Mouse (Mus musculus): ENCODE measurements around the gene Art3.

The Art3 gene

DNA sequence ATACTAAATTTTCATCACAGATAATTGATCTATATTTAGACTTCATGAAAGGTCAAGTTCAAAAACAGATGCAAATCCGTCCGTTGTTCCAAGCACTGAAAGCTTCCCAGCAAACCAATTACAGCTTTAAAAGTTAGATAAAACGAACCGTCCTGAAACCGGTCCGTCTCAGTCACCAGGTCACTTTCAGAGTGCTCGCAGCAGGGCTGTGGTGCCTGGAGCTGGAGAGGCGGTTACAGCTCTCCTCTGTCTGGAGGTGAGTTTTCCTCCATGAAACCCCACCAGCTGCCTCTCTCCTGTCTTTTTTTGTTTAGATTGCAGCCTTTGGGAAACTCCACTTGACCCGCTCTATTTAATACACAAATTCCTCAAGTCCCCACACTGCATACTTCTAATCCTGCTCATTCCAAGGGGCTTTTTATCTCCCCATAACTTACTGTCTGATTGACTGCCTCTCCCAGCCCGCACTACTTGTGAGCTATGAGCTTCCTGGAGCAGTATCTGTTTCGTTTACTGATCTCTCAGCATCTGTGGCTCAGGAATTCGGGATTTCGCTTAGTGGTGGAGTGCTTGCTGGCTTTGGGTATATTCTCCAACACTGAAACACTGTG, 45.3 kb downstream of the Art3 start:
- DNase-seq (ENCODE audit: low read depth, low spot score): no peak

GRCm38 (mm10) chr5:92381550-92382348, 50.1 kb downstream of the Art3 start:
- peak; percentile 76 for DNase-seq (ENCODE audit: low read depth, low spot score)

DNA sequence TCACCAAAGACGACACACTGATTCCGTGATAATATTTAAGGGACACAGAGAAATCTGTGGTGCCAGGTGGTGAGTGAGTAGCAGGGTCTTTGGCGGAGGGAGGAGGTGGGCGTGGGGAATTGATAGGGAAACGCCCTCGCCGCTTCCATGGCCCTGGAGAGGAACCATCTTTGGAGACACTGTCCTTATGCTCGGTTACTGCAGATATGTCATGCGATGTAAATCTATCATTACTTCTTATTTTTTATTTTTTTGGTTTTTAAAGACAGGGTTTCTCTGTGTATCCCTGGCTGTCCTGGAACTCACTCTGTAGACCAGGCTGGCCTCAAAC, 50.7 kb downstream of the Art3 start:
- DNase-seq (ENCODE audit: low read depth, low spot score): no peak

- no peak for DNase-seq (ENCODE audit: low read depth, low spot score)
Observed at GRCm38 (mm10) chr5:92383747-92384146, 52.1 kb downstream of the Art3 start.

DNA sequence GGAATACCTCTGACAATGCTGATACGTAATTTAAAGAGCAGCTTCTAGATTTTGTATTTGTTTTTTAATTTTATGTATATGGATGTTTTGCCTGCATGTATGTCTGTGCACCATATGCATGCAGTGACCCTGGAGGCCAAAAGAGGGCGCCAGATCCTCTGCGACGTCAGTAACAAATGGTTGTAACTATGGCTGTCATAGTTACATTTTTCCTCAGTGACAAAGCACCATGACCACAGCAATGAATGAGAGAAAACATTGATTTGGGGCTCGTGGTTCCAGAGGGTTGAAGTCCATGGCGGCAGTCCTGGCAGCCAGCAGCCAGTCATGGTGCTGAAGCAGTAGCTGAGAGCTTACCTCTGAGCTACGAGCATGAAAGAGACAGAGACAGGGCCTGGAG, 53.2 kb downstream of the Art3 start:
- no peak for DNase-seq (ENCODE audit: low read depth, low spot score)

DNA sequence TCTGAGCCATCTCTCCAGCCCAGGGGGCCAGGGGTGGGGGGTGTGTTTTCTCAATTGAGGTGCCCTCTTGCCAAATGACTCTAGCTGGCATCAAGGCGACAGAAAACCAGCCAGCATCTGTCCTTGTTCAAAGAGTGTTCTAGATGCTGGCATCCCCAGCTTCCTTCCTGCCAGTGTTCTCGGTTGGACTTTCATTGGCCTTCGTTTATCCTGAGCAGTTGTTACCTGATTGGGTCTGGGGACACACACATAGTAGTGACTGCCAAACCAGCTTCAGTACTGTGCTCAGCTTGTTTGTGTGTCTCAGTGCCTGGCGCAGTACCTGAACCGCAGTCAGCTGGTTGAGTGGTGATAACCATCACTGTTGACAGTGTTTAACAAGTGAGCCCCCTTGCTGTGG, 54.5 kb downstream of the Art3 start:
- DNase-seq (ENCODE audit: low read depth, low spot score): no peak

DNA sequence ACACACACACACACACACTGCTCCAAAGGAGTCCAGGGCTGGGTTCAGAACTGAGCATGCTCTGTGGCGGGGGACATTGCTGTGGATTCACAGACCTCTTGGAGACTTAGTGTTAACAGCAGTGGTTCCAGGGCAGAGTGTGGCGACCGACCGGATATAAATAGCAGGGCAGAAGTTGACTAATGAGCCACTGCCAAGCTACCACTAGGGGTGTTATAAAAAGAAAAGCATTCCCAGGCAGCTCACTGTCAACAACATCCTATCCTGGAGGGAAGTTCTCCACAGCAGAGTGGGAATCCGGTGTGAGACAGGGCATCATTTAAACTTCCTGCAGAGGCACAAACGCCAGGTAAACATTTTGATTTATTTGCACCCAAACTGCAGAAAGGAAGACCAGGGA, 55.0 kb downstream of the Art3 start:
- DNase-seq (ENCODE audit: low read depth, low spot score): no peak

DNA sequence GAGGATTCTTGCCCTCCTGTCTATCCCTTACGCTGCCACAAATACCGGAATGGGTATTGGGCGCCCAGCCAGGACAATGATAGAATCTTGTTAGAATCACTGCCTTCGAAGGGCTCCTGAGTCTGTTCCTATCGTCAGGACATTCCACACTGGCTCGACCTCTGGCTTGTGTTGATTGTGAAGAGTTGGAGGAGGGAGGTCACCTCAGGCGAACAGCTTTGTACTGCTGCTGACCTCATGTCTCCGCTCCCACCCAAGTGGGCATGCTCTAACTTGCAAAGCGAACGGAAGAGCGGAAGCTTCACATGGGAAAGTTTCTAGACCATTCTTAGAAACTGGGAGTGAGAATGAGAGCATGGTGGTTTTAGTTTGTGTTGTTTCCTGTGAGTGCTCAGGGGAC, 55.8 kb downstream of the Art3 start:
- DNase-seq (ENCODE audit: low read depth, low spot score): no peak

GRCm38 (mm10) chr5:92389977-92390376, 58.4 kb downstream of the Art3 start:
- no peak for DNase-seq (ENCODE audit: low read depth, low spot score)

GRCm38 (mm10) chr5:92390615-92391014, 59.0 kb downstream of the Art3 start:
- no peak for DNase-seq (ENCODE audit: low read depth, low spot score)

GRCm38 (mm10) chr5:92392542-92392941, 60.9 kb downstream of the Art3 start:
- no peak for DNase-seq (ENCODE audit: low read depth, low spot score)

DNA sequence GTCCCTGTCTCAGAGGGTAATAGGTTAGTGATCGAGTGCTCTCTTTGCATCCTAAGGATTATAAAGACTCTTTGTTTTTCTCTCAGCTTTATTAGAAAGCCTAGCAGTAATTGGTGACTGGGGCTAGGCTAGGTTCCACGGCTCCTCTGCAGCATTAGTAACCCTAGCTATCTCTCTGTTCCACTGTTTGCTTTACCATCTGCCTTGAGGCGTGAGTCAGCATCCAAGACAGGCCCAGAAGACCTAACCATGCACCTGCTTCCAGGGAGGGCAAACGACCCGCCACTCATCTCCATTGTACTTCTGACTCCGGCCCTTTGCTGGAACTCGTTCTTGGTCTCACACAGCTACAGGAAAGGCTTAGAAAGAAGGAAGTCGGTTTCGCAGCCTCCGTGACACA, 62.2 kb downstream of the Art3 start:
- no peak for DNase-seq (ENCODE audit: low read depth, low spot score)

DNA sequence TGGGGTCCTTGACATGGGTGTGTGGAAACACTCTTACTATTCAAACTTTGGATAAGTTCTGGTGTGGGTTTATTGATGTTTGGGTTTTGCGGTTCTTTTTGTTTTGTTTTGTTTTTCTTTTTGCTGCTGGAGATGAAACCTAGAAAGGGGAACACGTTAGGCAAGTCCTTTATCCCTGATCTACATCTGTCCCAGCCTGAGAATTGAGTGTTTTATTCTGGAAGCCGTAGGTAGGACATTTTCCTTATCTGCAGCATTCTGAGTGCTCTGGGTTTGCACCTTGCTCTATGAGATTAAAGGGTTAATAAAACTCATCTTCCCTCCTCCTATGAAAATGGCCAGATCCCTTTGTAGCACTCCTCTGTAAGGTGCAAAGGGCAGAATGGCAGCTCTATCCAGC, 64.1 kb downstream of the Art3 start:
- DNase-seq (ENCODE audit: low read depth, low spot score): no peak

GRCm38 (mm10) chr5:92396476-92396875, 64.8 kb downstream of the Art3 start:
- no peak for DNase-seq (ENCODE audit: low read depth, low spot score)

DNA sequence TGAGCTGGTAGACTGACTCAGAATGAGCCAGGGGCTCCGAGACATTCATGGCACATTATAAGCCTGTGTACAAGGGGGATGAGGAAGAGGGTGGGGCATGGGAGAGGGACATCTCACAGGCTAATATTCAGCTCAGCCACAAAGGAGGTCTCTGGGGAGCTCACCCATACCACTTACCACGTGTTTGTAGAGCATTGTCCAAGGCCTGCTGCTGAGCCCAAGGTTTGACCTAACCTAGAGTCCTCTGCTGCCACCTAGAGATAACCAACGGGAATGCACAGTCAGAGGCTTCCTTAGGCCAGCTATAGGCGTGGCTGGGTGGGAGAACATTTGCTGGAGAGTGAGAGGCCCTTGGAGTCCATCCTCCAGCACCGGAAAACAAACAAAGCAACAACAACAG, 66.5 kb downstream of the Art3 start:
- DNase-seq (ENCODE audit: low read depth, low spot score): peak; percentile 73

- no peak for DNase-seq (ENCODE audit: low read depth, low spot score)
Observed at GRCm38 (mm10) chr5:92402816-92403215, 71.2 kb downstream of the Art3 start.

- no peak for DNase-seq (ENCODE audit: low read depth, low spot score)
Observed at GRCm38 (mm10) chr5:92403562-92404399, 72.2 kb downstream of the Art3 start.

DNA sequence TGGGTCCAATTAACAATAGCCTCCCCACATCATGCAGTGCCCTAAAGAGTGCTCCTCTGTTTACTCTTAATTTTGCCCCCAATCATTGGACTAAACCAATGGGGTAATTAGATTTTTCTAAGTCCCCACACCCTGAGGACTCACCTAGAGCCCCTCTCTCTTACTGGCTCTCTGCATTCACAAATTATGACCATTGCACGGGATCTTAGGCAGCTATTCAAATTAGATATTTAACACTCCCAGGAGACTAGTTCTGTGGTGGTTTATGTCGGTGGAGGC, 72.7 kb downstream of the Art3 start:
- DNase-seq (ENCODE audit: low read depth, low spot score): no peak

- no peak for DNase-seq (ENCODE audit: low read depth, low spot score)
Observed at GRCm38 (mm10) chr5:92409361-92410155, 77.9 kb downstream of the Art3 start.

- DNase-seq (ENCODE audit: low read depth, low spot score): no peak
Observed at GRCm38 (mm10) chr5:92410486-92410885, 78.9 kb downstream of the Art3 start.

GRCm38 (mm10) chr5:92411461-92412140, 80.0 kb downstream of the Art3 start:
- DNase-seq (ENCODE audit: low read depth, low spot score): no peak
